Mouse (Mus musculus): ENCODE results near the gene Prpf3. TPM values are rescaled to one million over a fixed set of nuclear protein-coding genes. Genes with fewer than 3 reads are reported as not detected.

The Prpf3 gene
- total RNA-seq (2012; rRNA removed) (109 and 126 TPM in 2 replicates), polyA plus RNA-seq (2012; ENCODE audit: insufficient read depth in 1 of 2, insufficient read length in 2 of 2, low read depth in 1 of 2, low replicate concordance in 2 of 2, missing spikeins in 1 of 2) (100 to 1,000 TPM; 199 to 277 TPM)

DNA sequence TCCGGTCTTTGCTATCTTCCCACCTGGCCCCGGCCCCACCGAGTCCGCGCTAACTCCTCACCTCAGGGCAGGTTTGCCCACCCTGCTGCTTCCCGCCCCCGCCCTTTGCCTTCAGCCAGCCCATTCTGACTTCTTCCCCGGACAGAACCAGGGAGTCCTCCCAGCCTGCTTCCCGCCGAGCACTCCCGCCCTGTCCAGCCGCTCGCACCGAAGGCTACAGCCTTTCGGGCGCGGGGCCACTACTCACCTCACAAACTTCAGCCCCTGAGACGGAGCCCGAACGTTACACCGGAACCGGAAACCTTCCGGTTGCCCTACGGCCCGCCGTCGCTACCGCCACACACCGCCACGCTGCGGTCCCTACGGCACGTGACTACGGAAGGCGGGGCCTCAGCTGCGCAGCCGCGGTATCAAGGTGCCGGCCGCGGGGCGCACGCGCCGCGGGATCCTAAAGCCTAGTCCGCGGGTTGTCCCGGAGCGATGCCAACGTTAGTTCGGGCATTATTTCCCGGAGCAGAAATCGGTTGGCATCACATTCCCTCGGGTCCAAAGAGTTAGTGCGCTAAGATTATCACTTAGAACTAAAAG, at the start of gene Prpf3:
TSS of gene Prpf3 (minus strand) at position 384 of the 588 bp plus-strand sequence.
- Histone ChIP-seq H3K27me3 (ENCODE audit: control insufficient read depth in 1 of 2, insufficient read depth in 2 of 2, low read length in 2 of 2) (no peaks in the 10 kb centered on the region), H3K4me3 (ENCODE audit: control insufficient read depth in 1 of 2, insufficient read depth in 1 of 2, low read depth in 2 of 2, low read length in 2 of 2) (peak within 1 kb of the TSS; percentile 71), H3K4me1 (ENCODE audit: control insufficient read depth in 1 of 2, insufficient read depth in 2 of 2, low read length in 2 of 2) (peaks cover 13 to 16% of the 10 kb centered on the region in 2 experiments; a peak in 3 of 4 replicates), H3K27ac (ENCODE audit: control insufficient read depth, low read depth, low read length) (peak within 1 kb of the TSS; percentile 94), H3K36me3 (ENCODE audit: control insufficient read depth in 1 of 2, insufficient read depth in 2 of 2, low read length in 2 of 2) (peaks cover 29 to 44% of the 10 kb centered on the region in 2 experiments), H3K79me2 (ENCODE audit: control insufficient read depth, insufficient read depth, low read length, poor library complexity) (peaks cover 27% of the 10 kb centered on the region), H3K9ac (ENCODE audit: control insufficient read depth, low read depth, low read length, poor library complexity, severe bottlenecking) (peak within 1 kb of the TSS; percentile 86), H3K9me3 (replicated peaks; ENCODE audit: insufficient read depth, low read length) (no peaks in the 10 kb centered on the region)
- TF ChIP-seq TBP (IDR thresholded peaks at IDR 0.05; ENCODE audit: low read depth, low read length) = peak; percentile 96
- peak; percentile 41; the same call in 1 of the 2 replicates for TF ChIP-seq UBTF (IDR thresholded peaks at IDR 0.05; ENCODE audit: borderline replicate concordance, insufficient read depth, low read depth, low read length)
- 0 out of 6 replicates have a peak, but pooled peaks of 1 of the 3 experiments have one; percentile 3 for TF ChIP-seq CTCF (IDR thresholded peaks at IDR 0.05 in 2 of 3, conservative IDR thresholded peaks at IDR 0.05 in 1 of 3; ENCODE audit: control insufficient read depth in 1 of 3, insufficient read depth in 1 of 3, low read depth in 2 of 3, low read length in 3 of 3, poor library complexity in 1 of 3, severe bottlenecking in 1 of 3)
- no peak for TF ChIP-seq MAZ (IDR thresholded peaks at IDR 0.05; ENCODE audit: low read depth, low read length)
- peak in 1 of 2 experiments; percentile 86; a peak in 2 of 4 replicates for TF ChIP-seq USF2 (IDR thresholded peaks at IDR 0.05; ENCODE audit: borderline replicate concordance in 1 of 2, insufficient read depth in 1 of 2, low read depth in 1 of 2, low read length in 2 of 2)
- TF ChIP-seq GATA1 (IDR thresholded peaks at IDR 0.05; ENCODE audit: low read depth, low read length) = no peak
- no peak for TF ChIP-seq JUND (IDR thresholded peaks at IDR 0.05; ENCODE audit: low read depth, low read length)
- TF ChIP-seq GABPA (IDR thresholded peaks at IDR 0.05; ENCODE audit: low read depth, low read length) = no peak
- TF ChIP-seq POLR2AphosphoS2 (IDR thresholded peaks at IDR 0.05; ENCODE audit: low read length) = no peak
- TF ChIP-seq NELFE (IDR thresholded peaks at IDR 0.05; ENCODE audit: low read depth, low read length) = no peak
- peak; percentile 98 to 100 for TF ChIP-seq POLR2A (IDR thresholded peaks at IDR 0.05; ENCODE audit: control insufficient read depth in 1 of 2, insufficient read depth in 1 of 2, low read depth in 1 of 2, low read length in 2 of 2, poor library complexity in 1 of 2)
- TF ChIP-seq ZMIZ1 (IDR thresholded peaks at IDR 0.05; ENCODE audit: low read depth, low read length) = no peak
- TF ChIP-seq POLR2AphosphoS5 (IDR thresholded peaks at IDR 0.05; ENCODE audit: borderline replicate concordance, low read depth, low read length) = peak; percentile 95; the same call in 1 of the 2 replicates
- DNase-seq (ENCODE audit: low read depth, low spot score) = peak; percentile 100

DNA sequence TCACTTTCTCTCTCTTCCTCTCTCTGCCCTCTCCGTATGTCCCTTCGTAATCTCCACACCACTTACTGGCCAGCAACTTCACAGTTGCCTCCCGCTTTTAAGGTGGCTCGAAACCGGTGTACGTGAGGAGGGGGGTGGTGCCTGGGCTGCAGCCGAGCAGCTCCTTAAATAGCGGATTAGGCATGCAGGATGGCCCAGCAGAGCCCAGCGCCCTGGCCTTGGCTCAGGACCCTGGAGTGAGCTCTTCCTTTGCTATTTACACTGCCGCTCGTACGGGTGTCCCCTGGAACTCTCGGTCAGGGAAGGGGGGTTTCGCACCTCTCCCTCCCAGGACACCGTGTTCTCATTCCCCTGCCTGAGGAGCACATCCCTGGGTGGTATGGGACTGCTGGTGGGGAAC, 48.9 kb upstream of the Prpf3 start, which contains the start of gene Car14:
TSS of gene Car14 (minus strand) at position 124 of the 400 bp plus-strand sequence.
- Histone ChIP-seq H3K79me2 (ENCODE audit: control insufficient read depth, insufficient read depth, low read length, poor library complexity) (no peaks in the 10 kb centered on the region), H3K27me3 (ENCODE audit: control insufficient read depth in 1 of 2, insufficient read depth in 2 of 2, low read length in 2 of 2) (peaks cover 8 to 20% of the 10 kb centered on the region in 2 experiments; a peak in 3 of 4 replicates), H3K9me3 (replicated peaks; ENCODE audit: insufficient read depth, low read length) (no peaks in the 10 kb centered on the region), H3K4me3 (ENCODE audit: control insufficient read depth in 1 of 2, insufficient read depth in 1 of 2, low read depth in 2 of 2, low read length in 2 of 2) (peak within 1 kb of the TSS in 1 of 2 experiments; percentile 30; a peak in 3 of 4 replicates), H3K27ac (ENCODE audit: control insufficient read depth, low read depth, low read length) (no peak within 1 kb of the TSS), H3K4me1 (ENCODE audit: control insufficient read depth in 1 of 2, insufficient read depth in 2 of 2, low read length in 2 of 2) (peaks cover 0 to 5% of the 10 kb centered on the region in 2 experiments; a peak in 2 of 4 replicates), H3K9ac (ENCODE audit: control insufficient read depth, low read depth, low read length, poor library complexity, severe bottlenecking) (peak within 1 kb of the TSS; percentile 24), H3K36me3 (ENCODE audit: control insufficient read depth in 1 of 2, insufficient read depth in 2 of 2, low read length in 2 of 2) (peaks cover 0 to 4% of the 10 kb centered on the region in 2 experiments; a peak in 1 of 4 replicates)
- no peak for TF ChIP-seq MAFK (IDR thresholded peaks at IDR 0.05; ENCODE audit: borderline replicate concordance, low read depth, low read length)
- no peak for TF ChIP-seq POLR2A (IDR thresholded peaks at IDR 0.05; ENCODE audit: control insufficient read depth in 1 of 2, insufficient read depth in 1 of 2, low read depth in 1 of 2, low read length in 2 of 2, poor library complexity in 1 of 2)
- TF ChIP-seq CHD2 (IDR thresholded peaks at IDR 0.05; ENCODE audit: low read length) = no peak
- no peak for TF ChIP-seq TAL1 (IDR thresholded peaks at IDR 0.05; ENCODE audit: low read length)
- no peak for TF ChIP-seq MYC (IDR thresholded peaks at IDR 0.05; ENCODE audit: low read depth, low read length)
- no peak for TF ChIP-seq E2F4 (IDR thresholded peaks at IDR 0.05; ENCODE audit: borderline replicate concordance, low read depth, low read length)
- TF ChIP-seq CTCF (IDR thresholded peaks at IDR 0.05 in 2 of 3, conservative IDR thresholded peaks at IDR 0.05 in 1 of 3; ENCODE audit: control insufficient read depth in 1 of 3, insufficient read depth in 1 of 3, low read depth in 2 of 3, low read length in 3 of 3, poor library complexity in 1 of 3, severe bottlenecking in 1 of 3) = no peak
- TF ChIP-seq USF1 (IDR thresholded peaks at IDR 0.05; ENCODE audit: low read depth, low read length) = no peak
- no peak for TF ChIP-seq UBTF (IDR thresholded peaks at IDR 0.05; ENCODE audit: borderline replicate concordance, insufficient read depth, low read depth, low read length)
- TF ChIP-seq RCOR1 (IDR thresholded peaks at IDR 0.05; ENCODE audit: low read depth, low read length) = no peak
- no peak for TF ChIP-seq TCF12 (IDR thresholded peaks at IDR 0.05; ENCODE audit: low read depth, low read length)
- TF ChIP-seq HCFC1 (IDR thresholded peaks at IDR 0.05; ENCODE audit: low read depth, low read length) = no peak
- TF ChIP-seq MAX (IDR thresholded peaks at IDR 0.05; ENCODE audit: low read length) = no peak
- no peak for TF ChIP-seq EP300 (IDR thresholded peaks at IDR 0.05; ENCODE audit: low read depth in 1 of 2, low read length in 2 of 2)
- no peak for TF ChIP-seq MAZ (IDR thresholded peaks at IDR 0.05; ENCODE audit: low read depth, low read length)
- no peak for TF ChIP-seq JUND (IDR thresholded peaks at IDR 0.05; ENCODE audit: low read depth, low read length)
- no peak for TF ChIP-seq ELF1 (IDR thresholded peaks at IDR 0.05; ENCODE audit: low read depth, low read length)
- TF ChIP-seq NRF1 (IDR thresholded peaks at IDR 0.05; ENCODE audit: insufficient read depth, low read depth, low read length, poor library complexity, severe bottlenecking) = no peak
- TF ChIP-seq GATA1 (IDR thresholded peaks at IDR 0.05; ENCODE audit: low read depth, low read length) = no peak
- DNase-seq (ENCODE audit: low read depth, low spot score) = no peak
